ENCODE assay signal across 13 mouse cellular contexts in the genomic region with DNA sequence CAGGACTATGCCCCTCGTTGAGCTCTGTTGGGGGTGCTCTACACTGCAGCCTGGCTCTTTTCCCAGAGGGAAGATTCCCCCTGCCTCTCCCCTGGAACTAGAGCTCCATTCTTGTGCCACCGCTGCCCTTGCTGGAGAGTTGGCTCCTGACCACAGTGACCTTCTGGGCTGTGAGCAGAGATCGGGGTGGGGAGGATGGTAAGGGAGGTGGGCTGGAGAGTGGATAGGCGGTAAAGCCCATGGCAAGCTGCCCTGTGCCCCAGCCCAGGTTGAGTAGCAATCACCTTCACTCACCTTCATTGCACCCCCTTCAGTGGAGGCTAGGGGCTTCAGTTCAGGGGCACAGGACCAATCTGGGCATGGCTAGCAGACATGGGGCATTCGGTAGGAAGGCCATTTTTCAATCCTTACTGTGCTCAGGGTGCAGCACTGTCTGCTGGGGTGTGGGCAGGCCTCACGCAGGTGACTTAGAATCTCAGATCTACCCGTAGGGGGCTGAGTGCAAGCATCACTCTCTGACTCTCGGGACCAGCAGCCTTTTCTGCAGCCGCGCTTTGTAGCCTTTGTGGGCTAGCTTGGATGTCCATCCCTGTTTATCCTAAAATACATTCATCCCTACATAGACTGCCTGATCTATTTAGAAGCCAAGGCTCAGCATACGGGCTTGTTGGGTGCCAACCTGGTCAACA. TPM values are rescaled to one million over a fixed set of nuclear protein-coding genes. Genes with fewer than 3 reads are reported as not detected.
DNase-seq lines count a peak whose midpoint lies in the region; ATAC-seq and TF ChIP-seq lines count a peak whose summit lies in the region.
"Had no signal": no experiment of that assay in that cellular context is flagged by ENCODE, and none has a peak within 500 bp of the region (broad histone marks: within the 10 kb centered on the region; RNA-seq: fewer than 3 reads in every experiment).

No protein-coding gene starts in this region.

- peaks cover 61% of the 10 kb centered on the region for H3K4me1 ChIP-seq in forebrain, embryonic 10.5 days
- no peaks in the 10 kb centered on the region for H3K4me1 ChIP-seq in hindbrain, postnatal 0 days (ENCODE audit: insufficient read depth, low read length)
- peaks cover 31% of the 10 kb centered on the region for H3K4me1 ChIP-seq in midbrain, embryonic 16.5 days (ENCODE audit: control insufficient read depth, insufficient read depth, low read length)
- peaks cover 8% of the 10 kb centered on the region; the same call in 1 of the 2 replicates for H3K4me1 ChIP-seq in stomach, postnatal 0 days (replicated peaks; ENCODE audit: control insufficient read depth, insufficient read depth)

- H3K36me3 ChIP-seq in forebrain, embryonic 10.5 days (replicated peaks) = peaks cover 12% of the 10 kb centered on the region
- no peaks in the 10 kb centered on the region for H3K36me3 ChIP-seq in hindbrain, postnatal 0 days (ENCODE audit: insufficient read depth, low read length)
- no peaks in the 10 kb centered on the region; the same call in 1 of the 2 replicates for H3K36me3 ChIP-seq in midbrain, embryonic 16.5 days (ENCODE audit: control insufficient read depth, insufficient read depth, low read length)
- H3K36me3 ChIP-seq in stomach, postnatal 0 days (ENCODE audit: control insufficient read depth, insufficient read depth, low read length) = no peaks in the 10 kb centered on the region

- TF ChIP-seq EP300 in stomach, postnatal 0 days (optimal IDR thresholded peaks at IDR 0.05) = no peak

- DNase-seq in cerebellum, adult 9-10 months = peak; percentile 76
- no peak for DNase-seq in forebrain, embryonic 10.5 days (ENCODE audit: extremely low spot score, low spot score)
- DNase-seq in hindbrain, postnatal 0 days (ENCODE audit: low spot score) = no peak
- DNase-seq in stomach, postnatal 0 days (ENCODE audit: low spot score) = no peak
- no peak for DNase-seq in gastrocnemius, postnatal 10 days
- no peak for DNase-seq in heart, postnatal 36 days
- DNase-seq in lung, postnatal 4 days = no peak
- DNase-seq: heart, adult 2 months; thymus, postnatal 4 days had no signal

- WGBS in forebrain, embryonic 10.5 days = 80% methylated on average over 11 of the region's 11 CpGs
- WGBS in hindbrain, postnatal 0 days = 58% methylated on average over 11 of the region's 11 CpGs
- 63% methylated on average over 11 of the region's 11 CpGs for WGBS in midbrain, embryonic 16.5 days
- 75% methylated on average over 11 of the region's 11 CpGs for WGBS in stomach, postnatal 0 days

- intact Hi-C loops in heart, postnatal 36 days (cut with DNase I) = no loop called here

- H3K4me2 ChIP-seq in hindbrain, postnatal 0 days (ENCODE audit: low read depth, low read length) = no peak overlapping the region
- H3K4me2 ChIP-seq in midbrain, embryonic 16.5 days (ENCODE audit: low read length) = peak overlapping the region; percentile 73
- H3K4me2 ChIP-seq in stomach, postnatal 0 days (replicated peaks; ENCODE audit: low read depth) = no peak overlapping the region

- no peaks in the 10 kb centered on the region for H3K9me3 ChIP-seq in forebrain, embryonic 10.5 days
- H3K9me3 ChIP-seq in hindbrain, postnatal 0 days (ENCODE audit: low read length) = no peaks in the 10 kb centered on the region
- H3K9me3 ChIP-seq in midbrain, embryonic 16.5 days (replicated peaks; ENCODE audit: control insufficient read depth, low read length, poor library complexity, severe bottlenecking) = no peaks in the 10 kb centered on the region
- H3K9me3 ChIP-seq in stomach, postnatal 0 days (ENCODE audit: control insufficient read depth, low read length) = no peaks in the 10 kb centered on the region

- peak overlapping the region; percentile 99; the same call in 1 of the 2 replicates for H3K27ac ChIP-seq in forebrain, embryonic 10.5 days
- H3K27ac ChIP-seq in hindbrain, postnatal 0 days = peak overlapping the region; percentile 98
- peak overlapping the region; percentile 99 for H3K27ac ChIP-seq in midbrain, embryonic 16.5 days (ENCODE audit: low read length)
- H3K27ac ChIP-seq in stomach, postnatal 0 days (replicated peaks) = no peak overlapping the region
- H3K27ac ChIP-seq: heart, adult 2 months had no signal

- peak overlapping the region; percentile 88; the same call in 1 of the 2 replicates for H3K4me3 ChIP-seq in forebrain, embryonic 10.5 days
- no peak overlapping the region for H3K4me3 ChIP-seq in hindbrain, postnatal 0 days (ENCODE audit: low read length)
- H3K4me3 ChIP-seq in midbrain, embryonic 16.5 days (ENCODE audit: low read depth, low read length) = peak overlapping the region; percentile 84; the same call in 1 of the 2 replicates
- H3K4me3 ChIP-seq in stomach, postnatal 0 days (ENCODE audit: low read depth, low read length) = no peak overlapping the region
- H3K4me3 ChIP-seq: erythroblast, embryonic 14.5 days; heart, adult 2 months had no signal

- ATAC-seq in hindbrain, postnatal 0 days = no peak
- no peak for ATAC-seq in midbrain, embryonic 16.5 days
- ATAC-seq in stomach, postnatal 0 days (ENCODE audit: low FRiP score, low TSS enrichment) = no peak

- H3K9ac ChIP-seq in hindbrain, postnatal 0 days (replicated peaks; ENCODE audit: low read length) = peak overlapping the region; percentile 25
- peak overlapping the region; percentile 55 for H3K9ac ChIP-seq in midbrain, embryonic 16.5 days (ENCODE audit: low read depth, low read length)
- no peak overlapping the region for H3K9ac ChIP-seq in stomach, postnatal 0 days (ENCODE audit: low read length)

- TF ChIP-seq CTCF in hindbrain, postnatal 0 days (IDR thresholded peaks at IDR 0.05; ENCODE audit: low read depth) = no peak
- no peak for TF ChIP-seq CTCF in stomach, postnatal 0 days (IDR thresholded peaks at IDR 0.05; ENCODE audit: low read depth)

- H3K27me3 ChIP-seq in forebrain, embryonic 10.5 days (ENCODE audit: poor library complexity, severe bottlenecking) = peaks cover 50% of the 10 kb centered on the region
- H3K27me3 ChIP-seq in hindbrain, postnatal 0 days (ENCODE audit: insufficient read depth, low read length) = peaks cover 8% of the 10 kb centered on the region; the same call in 1 of the 2 replicates
- H3K27me3 ChIP-seq in midbrain, embryonic 16.5 days (ENCODE audit: control insufficient read depth, insufficient read depth, low read depth, low read length) = no peaks in the 10 kb centered on the region
- peaks cover 30% of the 10 kb centered on the region; the same call in 1 of the 2 replicates for H3K27me3 ChIP-seq in stomach, postnatal 0 days (ENCODE audit: control insufficient read depth, insufficient read depth, low read length)

RNA-seq across cellular contexts. Expression of a gene that starts 24.8 kb away (rescaled TPM):
- polyA plus RNA-seq in forebrain, embryonic 10.5 days (2016; fragmentation: Nextera tagmentation; extraction: Ambion mirVana) = 47.4 and 56.6 TPM in 2 replicates
- total RNA-seq in hindbrain, postnatal 0 days (2014; rRNA removed) = 32.9 and 51.8 TPM in 2 replicates
- 49.8 and 52.9 TPM in 2 replicates for polyA plus RNA-seq in hindbrain, postnatal 0 days (2015; fragmentation: Nextera tagmentation; extraction: Ambion mirVana)
- 38.8 and 45.2 TPM in 2 replicates for polyA plus RNA-seq in midbrain, embryonic 16.5 days (2015; fragmentation: Nextera tagmentation; extraction: Ambion mirVana)
- 26.2 and 27.6 TPM in 2 replicates for polyA plus RNA-seq in stomach, postnatal 0 days (2015; fragmentation: Nextera tagmentation; extraction: Ambion mirVana)
- total RNA-seq in gastrocnemius, postnatal 10 days (2021) = 10 to 100 TPM; 34.3 to 38.9 TPM
- total RNA-seq in heart, postnatal 36 days (2021) = 10 to 100 TPM; 36.8 to 37.6 TPM

RNA-seq across cellular contexts. Expression of a gene that starts 32.8 kb away (rescaled TPM):
- 0.54 and 0.56 TPM in 2 replicates for polyA plus RNA-seq in forebrain, embryonic 10.5 days (2016; fragmentation: Nextera tagmentation; extraction: Ambion mirVana)
- total RNA-seq in hindbrain, postnatal 0 days (2014; rRNA removed) = 0.29 TPM in 1 of 2 replicates, not detected in the other
- polyA plus RNA-seq in hindbrain, postnatal 0 days (2015; fragmentation: Nextera tagmentation; extraction: Ambion mirVana) = 0.40 TPM in 2 replicates
- polyA plus RNA-seq in midbrain, embryonic 16.5 days (2015; fragmentation: Nextera tagmentation; extraction: Ambion mirVana) = not detected in 2 replicates
- 0.06 and 0.11 TPM in 2 replicates for polyA plus RNA-seq in stomach, postnatal 0 days (2015; fragmentation: Nextera tagmentation; extraction: Ambion mirVana)
- not detected for total RNA-seq in gastrocnemius, postnatal 10 days (2021)
- not detected for total RNA-seq in heart, postnatal 36 days (2021)
- total RNA-seq: heart, adult 2 months; left cerebral cortex, adult 8-10 months had no signal
- polyA plus RNA-seq: erythroblast, embryonic 14.5 days; heart, adult 2 months; liver, embryonic 16.5 days had no signal

RNA-seq across cellular contexts. Expression of a gene that starts 58.5 kb away (rescaled TPM):
- 19.7 and 27.0 TPM in 2 replicates for polyA plus RNA-seq in forebrain, embryonic 10.5 days (2016; fragmentation: Nextera tagmentation; extraction: Ambion mirVana)
- 56.6 and 76.0 TPM in 2 replicates for total RNA-seq in hindbrain, postnatal 0 days (2014; rRNA removed)
- 118 and 133 TPM in 2 replicates for polyA plus RNA-seq in hindbrain, postnatal 0 days (2015; fragmentation: Nextera tagmentation; extraction: Ambion mirVana)
- 66.7 and 82.7 TPM in 2 replicates for polyA plus RNA-seq in midbrain, embryonic 16.5 days (2015; fragmentation: Nextera tagmentation; extraction: Ambion mirVana)
- 42.7 and 44.0 TPM in 2 replicates for polyA plus RNA-seq in stomach, postnatal 0 days (2015; fragmentation: Nextera tagmentation; extraction: Ambion mirVana)
- 1 to 10 TPM; 1.4 to 2.2 TPM for total RNA-seq in gastrocnemius, postnatal 10 days (2021)
- total RNA-seq in heart, postnatal 36 days (2021) = 10 to 100 TPM in 1 of 2 experiments, 1 to 10 TPM in 1; 7.7 to 11.6 TPM
- polyA plus RNA-seq: erythroblast, embryonic 14.5 days had no signal

Comparison
In these comparisons a context has a peak if more than half of its experiments do, and no peak if none do; other contexts are left out.
1. H3K4me3 ChIP-seq: peak in forebrain, embryonic 10.5 days (single experiment) and midbrain, embryonic 16.5 days (single experiment); none in hindbrain, postnatal 0 days (single experiment) and stomach, postnatal 0 days (single experiment).